Mouse (Mus musculus): ENCODE results near the gene Nfia.

Gene Nfia

GRCm38 (mm10) chr4:97772641-97773040 is at the start of gene Nfia:
Nfia (plus strand) TSS chr4:97772734.
- DNase-seq: no peak

GRCm38 (mm10) chr4:97723374-97723773 is 49.2 kb upstream of the Nfia start:
- DNase-seq: no peak

GRCm38 (mm10) chr4:97728520-97728919 is 44.0 kb upstream of the Nfia start:
- DNase-seq: no peak

DNA sequence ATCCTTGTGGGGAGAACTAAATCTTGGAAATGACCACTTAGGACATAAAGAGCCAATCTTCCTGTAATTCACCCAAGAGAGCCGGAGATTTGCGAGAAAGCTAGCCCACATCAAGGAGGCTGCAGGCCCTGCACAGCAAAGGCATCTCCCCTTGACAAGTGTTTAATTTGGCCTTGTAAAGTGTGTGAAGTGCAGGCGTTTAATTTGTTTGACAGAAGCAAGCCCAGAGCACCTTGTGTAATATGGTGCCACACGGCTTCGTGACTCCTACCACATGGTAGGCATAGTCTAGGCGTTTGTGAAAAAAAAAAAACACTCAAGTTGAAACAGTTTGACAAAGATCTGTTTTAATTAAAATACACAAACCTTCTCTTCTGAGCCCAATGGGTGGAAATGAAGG is 42.5 kb upstream of the Nfia start:
- peak in 1 of 2 experiments; percentile 19 for DNase-seq

GRCm38 (mm10) chr4:97730416-97730815 is 42.1 kb upstream of the Nfia start:
- DNase-seq: no peak

- DNase-seq: no peak
Measured at GRCm38 (mm10) chr4:97733392-97733791, 39.1 kb upstream of the Nfia start.

- DNase-seq: no peak
Measured at GRCm38 (mm10) chr4:97743932-97744331, 28.6 kb upstream of the Nfia start.

- peak; percentile 78 to 84 for DNase-seq
Measured at GRCm38 (mm10) chr4:97745296-97746105, 27.0 kb upstream of the Nfia start.

DNA sequence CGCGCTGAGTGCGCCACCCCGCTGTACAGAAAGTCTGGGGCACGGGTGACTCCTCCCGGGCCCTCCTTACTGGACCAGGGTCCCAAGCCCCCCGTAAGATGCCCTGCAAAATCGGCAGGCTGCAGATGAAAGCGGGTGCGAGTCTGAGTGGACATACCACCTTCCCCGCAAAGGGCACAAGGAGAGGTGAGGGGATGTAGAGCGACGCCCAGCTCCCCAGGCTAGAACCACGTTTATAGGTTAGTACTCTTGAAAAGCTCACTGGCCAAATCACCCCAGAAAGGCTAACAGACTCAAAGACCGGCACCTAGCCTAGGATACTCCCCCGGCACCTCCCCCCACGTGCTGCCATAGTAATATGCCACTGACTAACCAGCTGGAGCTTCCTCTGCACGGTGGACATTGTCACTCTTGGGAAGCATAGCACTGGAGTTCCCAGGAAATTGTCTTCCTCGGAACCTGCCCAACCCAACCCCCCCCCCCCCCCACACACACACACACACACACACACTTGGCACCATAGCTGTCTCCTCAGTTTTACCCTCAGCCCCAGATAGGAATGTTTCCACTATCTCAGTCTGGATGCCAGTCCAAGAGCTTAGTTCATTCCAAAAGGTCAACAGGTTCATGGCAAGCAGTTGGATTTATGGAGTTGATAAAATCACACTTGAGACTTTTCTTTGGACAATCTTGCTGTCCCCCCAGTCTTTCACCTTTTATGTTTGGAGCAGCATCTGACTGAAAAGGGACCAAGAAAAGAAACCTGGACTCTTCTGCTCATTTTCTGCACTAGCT is 26.2 kb upstream of the Nfia start:
- DNase-seq: no peak

DNA sequence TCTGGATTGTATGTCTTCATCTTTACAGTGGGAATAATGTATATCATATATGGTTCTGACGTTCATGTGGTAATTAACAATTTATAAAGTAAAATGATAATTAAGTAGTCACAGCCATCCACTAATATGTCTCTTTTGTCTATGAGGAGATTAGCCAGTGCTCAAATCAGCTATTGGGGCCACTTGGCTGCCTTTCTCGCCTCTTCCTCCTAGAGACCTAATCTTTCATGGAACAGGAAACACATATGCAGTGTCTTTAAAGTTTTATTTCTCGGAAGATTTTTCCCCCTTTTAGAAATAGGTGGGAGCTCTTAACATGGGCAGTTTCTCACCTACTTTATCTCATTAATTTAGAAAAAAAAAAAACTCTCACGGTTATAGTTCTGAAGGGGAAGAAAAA is 22.1 kb upstream of the Nfia start:
- DNase-seq: no peak

- DNase-seq: peak; percentile 92 to 93
Measured at GRCm38 (mm10) chr4:97751030-97751482, 21.5 kb upstream of the Nfia start.

DNA sequence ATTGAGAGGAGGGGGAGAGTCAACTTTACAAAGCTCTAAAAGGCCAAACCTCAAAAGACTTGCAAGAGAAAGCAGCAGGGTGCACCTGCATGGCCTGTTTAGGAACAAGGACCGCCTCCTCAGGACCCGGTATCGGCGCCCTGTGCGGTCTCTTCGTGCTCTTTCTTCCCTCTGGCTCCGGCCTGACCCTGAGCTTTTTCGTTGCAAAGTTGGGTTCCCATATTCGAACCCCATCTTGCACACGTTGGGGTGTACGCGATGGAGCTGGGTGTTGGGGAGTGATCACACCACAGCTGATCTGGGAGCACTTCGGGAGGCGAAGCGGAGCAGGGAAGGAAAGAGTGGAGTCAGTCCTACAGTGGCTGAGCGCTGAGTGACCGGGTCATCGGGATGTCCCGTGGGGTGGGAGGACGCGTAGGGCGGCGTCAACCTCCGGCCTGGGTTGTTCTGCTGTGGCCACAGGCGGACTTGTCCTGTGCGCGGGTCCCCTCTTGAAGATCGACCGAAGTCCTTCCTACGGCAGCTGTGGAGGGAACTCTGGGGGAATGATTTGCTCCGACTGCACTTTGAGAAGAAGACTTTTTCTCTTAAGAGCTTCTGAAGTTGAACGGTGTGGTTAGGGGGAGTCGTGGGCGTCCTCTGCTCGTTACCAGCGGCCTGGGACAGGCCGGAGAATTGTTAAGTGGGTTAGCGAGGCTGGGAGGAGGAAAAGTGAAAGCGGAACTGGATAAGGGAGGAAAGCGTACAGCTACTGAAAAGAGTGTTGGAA is 20.9 kb upstream of the Nfia start:
- DNase-seq: peak; percentile 82 to 87

GRCm38 (mm10) chr4:97752276-97753010 is 20.1 kb upstream of the Nfia start:
- no peak for DNase-seq

- DNase-seq: no peak
Measured at GRCm38 (mm10) chr4:97753521-97753920, 19.0 kb upstream of the Nfia start.

GRCm38 (mm10) chr4:97754241-97754640 is 18.3 kb upstream of the Nfia start:
- DNase-seq: peak; percentile 38 to 63

GRCm38 (mm10) chr4:97757207-97757977 is 15.1 kb upstream of the Nfia start:
- DNase-seq: peak; percentile 77 to 85

DNA sequence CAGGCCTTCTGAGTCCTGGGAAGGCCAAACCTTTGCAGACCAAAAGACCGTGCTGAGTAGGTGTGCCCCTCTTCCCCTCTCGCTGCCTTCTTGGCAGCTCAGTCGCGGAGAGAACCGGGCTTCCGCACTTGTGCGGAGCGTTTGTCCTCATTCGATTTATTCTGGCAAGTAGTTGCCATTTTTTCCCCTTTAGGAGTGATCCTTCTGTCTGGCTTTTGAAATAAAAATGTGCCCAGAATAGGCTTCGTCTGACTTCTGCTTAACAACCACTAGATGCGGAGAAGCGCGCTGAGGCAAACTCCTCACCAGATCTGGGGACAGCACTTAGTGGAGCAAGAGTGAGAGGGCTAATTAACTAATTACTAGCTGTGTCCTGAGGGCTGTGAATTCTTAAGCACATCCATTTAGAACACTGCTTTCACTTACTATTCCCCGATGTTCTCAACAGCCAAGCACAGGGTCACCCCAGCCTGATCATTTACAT is 14.5 kb upstream of the Nfia start:
- DNase-seq: peak; percentile 46 to 49

DNA sequence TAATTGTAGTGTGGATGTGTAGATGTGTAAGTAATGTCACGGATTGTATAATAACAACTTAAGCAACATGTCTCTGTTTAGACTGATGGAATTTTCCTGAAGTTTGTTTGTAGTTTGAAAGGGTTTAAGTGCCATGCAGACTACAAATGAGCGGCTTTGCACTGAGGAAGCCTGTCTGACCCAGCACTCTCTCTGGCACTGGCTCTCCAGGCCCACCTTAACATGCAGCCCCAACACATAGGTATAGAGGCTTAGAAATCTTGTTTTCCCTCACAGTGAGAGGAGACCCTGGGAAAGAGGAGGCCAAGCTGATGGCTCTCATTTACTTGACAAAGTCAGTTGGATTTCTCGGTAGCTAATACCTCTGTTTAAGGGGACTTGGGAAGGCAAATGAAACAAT is 13.9 kb upstream of the Nfia start:
- no peak for DNase-seq

DNA sequence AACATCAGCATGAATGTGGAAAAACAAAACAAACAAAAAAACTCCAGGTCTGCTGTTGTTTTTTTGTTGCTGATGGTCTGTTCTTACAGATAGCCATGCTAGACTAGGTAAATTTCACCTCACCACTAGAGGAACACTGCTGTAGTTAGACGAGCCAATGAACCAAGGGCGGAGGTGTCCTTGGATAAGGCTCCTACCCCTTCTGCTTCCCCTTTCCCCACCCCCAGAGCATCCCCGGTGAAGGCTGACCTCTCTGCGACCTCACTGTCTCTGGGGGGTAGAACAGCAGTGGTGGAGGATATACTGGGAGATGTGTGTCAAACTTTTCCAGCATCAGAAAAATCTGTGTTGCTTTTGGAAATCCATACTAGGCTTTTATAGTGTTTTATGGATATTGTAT is 7.9 kb upstream of the Nfia start:
- DNase-seq: no peak

- DNase-seq: no peak
Measured at GRCm38 (mm10) chr4:97765341-97766020, 7.1 kb upstream of the Nfia start.

DNA sequence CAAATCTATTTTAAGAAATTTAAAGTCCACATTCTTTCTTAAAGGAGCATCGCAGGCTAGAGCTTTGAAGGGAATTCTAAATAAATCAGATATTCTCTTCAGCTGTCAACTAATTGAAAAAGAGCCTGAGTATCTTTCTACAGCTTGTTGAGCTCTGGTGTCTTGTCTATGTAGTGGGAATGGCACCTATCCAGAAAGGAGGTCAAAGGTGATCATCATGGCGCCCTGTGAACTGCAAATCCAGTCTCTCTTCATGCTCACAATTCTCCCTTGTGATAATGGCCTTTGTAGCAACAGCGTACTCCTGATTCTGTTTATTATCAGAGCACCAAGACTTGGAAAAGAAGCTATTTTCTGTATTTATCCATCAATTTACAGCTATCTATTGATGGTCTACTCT is 6.4 kb upstream of the Nfia start:
- DNase-seq: no peak
